Mouse (Mus musculus) small intestine, adult 2 months (tissue): ENCODE data around the gene Lat2. TPM values are rescaled to one million over a fixed set of nuclear protein-coding genes. Genes with fewer than 3 reads are reported as not detected.

ENCODE experiments used
- H3K27ac ChIP-seq: fragments of 200-500 bp; 2 replicates; pipeline ENCODE4 v1.5.1; 2012; ENCODE audit warnings: low read depth, low read length, control low read depth, inconsistent platforms; ENCODE audit not compliant: insufficient read depth
- H3K27me3 ChIP-seq: fragments of 200-500 bp; 2 replicates; pipeline ENCODE4 v1.6.1; 2012; ENCODE audit warnings: mild to moderate bottlenecking, moderate library complexity, low read length, inconsistent platforms; ENCODE audit not compliant: control insufficient read depth, insufficient read depth
- H3K36me3 ChIP-seq: fragments of 200-500 bp; 2 replicates; pipeline ENCODE4 v1.6.1; 2012; ENCODE audit warnings: mild to moderate bottlenecking, low read length, control low read depth, inconsistent platforms; ENCODE audit not compliant: control insufficient read depth, insufficient read depth
- H3K4me1 ChIP-seq: fragments of 200-500 bp; 2 replicates; pipeline ENCODE4 v1.6.1; 2012; ENCODE audit warnings: low read length, inconsistent platforms, mixed read lengths; ENCODE audit not compliant: control insufficient read depth, insufficient read depth, insufficient read length
- H3K4me3 ChIP-seq: fragments of 200-500 bp; 2 replicates; pipeline ENCODE4 v1.5.1; 2012; ENCODE audit warnings: low read depth, mild to moderate bottlenecking, control low read depth, inconsistent platforms, low read length, moderate library complexity
- CTCF ChIP-seq: fragments of 200-500 bp; IDR thresholded peaks from 2 replicates; pipeline ENCODE4 v1.5.1; 2012; ENCODE audit warnings: low read depth, mild to moderate bottlenecking, control low read depth, inconsistent platforms, low read length, moderate library complexity, mixed read lengths; ENCODE audit not compliant: insufficient replicate concordance, insufficient read length; ENCODE audit errors: extremely low read depth
- POLR2A ChIP-seq: fragments of 200-500 bp; IDR thresholded peaks from 2 replicates; pipeline ENCODE4 v1.6.1; 2012; ENCODE audit warnings: low read depth, mild to moderate bottlenecking, control low read depth, inconsistent platforms, low read length, moderate library complexity
- WGBS: fragments of 180-500 bp; shearing (Covaris S2); methylation state at CpG from one replicate; pipeline ENCODE4 v1.1.7; 2018; 5-methylcytosine and 5-hydroxymethylcytosine counted together
- polyA plus RNA-seq: library from polyadenylated mRNA; depleted of rRNA; stranded (reverse); fragments of >200 nt; gene quantifications from 2 replicates; pipeline ENCODE4 v1.2.3, GENCODE M21; 2012

The Lat2 gene
- polyA plus RNA-seq, 1 experiment = 6.9 TPM

GRCm38 (mm10) chr5:134629508-134629907 is 14.7 kb upstream of the Lat2 start:
- Histone ChIP-seq H3K4me1 (peaks cover 19% of the 10 kb centered on the region; the same call in 1 of the 2 replicates), H3K36me3 (peaks cover 48% of the 10 kb centered on the region), H3K27me3 (no peaks in the 10 kb centered on the region), H3K27ac (peak overlapping the region; percentile 65; the same call in 1 of the 2 replicates), H3K4me3 (no peak overlapping the region)
- TF ChIP-seq POLR2A (no peak), CTCF (no peak)
- 19% methylated on average over 4 of the region's 4 CpGs for WGBS

- Histone ChIP-seq H3K4me3 (no peak overlapping the region), H3K4me1 (no peaks in the 10 kb centered on the region), H3K27ac (no peak overlapping the region), H3K27me3 (no peaks in the 10 kb centered on the region), H3K36me3 (peaks cover 83% of the 10 kb centered on the region)
- TF ChIP-seq CTCF = no peak
- no peak for TF ChIP-seq POLR2A
- WGBS = 78% methylated on average over 2 of the region's 2 CpGs
Observed at GRCm38 (mm10) chr5:134622069-134622468, 7.2 kb upstream of the Lat2 start.

GRCm38 (mm10) chr5:134621099-134621640 is 6.3 kb upstream of the Lat2 start:
- Histone ChIP-seq H3K4me1 (no peaks in the 10 kb centered on the region), H3K27me3 (no peaks in the 10 kb centered on the region), H3K36me3 (peaks cover 75% of the 10 kb centered on the region), H3K4me3 (no peak overlapping the region), H3K27ac (no peak overlapping the region)
- no peak for TF ChIP-seq POLR2A
- 84% methylated on average over 16 of the region's 16 CpGs for WGBS

GRCm38 (mm10) chr5:134620457-134620856 is 5.6 kb upstream of the Lat2 start:
- H3K27ac ChIP-seq = no peak overlapping the region
- no peaks in the 10 kb centered on the region for H3K4me1 ChIP-seq
- H3K36me3 ChIP-seq = peaks cover 68% of the 10 kb centered on the region
- WGBS = 89% methylated on average over 9 of the region's 9 CpGs
- TF ChIP-seq CTCF (no peak), POLR2A (no peak)
- H3K27me3 ChIP-seq = no peaks in the 10 kb centered on the region
- no peak overlapping the region for H3K4me3 ChIP-seq

GRCm38 (mm10) chr5:134617071-134617470 is 2.2 kb upstream of the Lat2 start:
- WGBS = 36% methylated on average over 3 of the region's 3 CpGs
- Histone ChIP-seq H3K4me1 (no peaks in the 10 kb centered on the region), H3K27me3 (no peaks in the 10 kb centered on the region), H3K4me3 (no peak overlapping the region), H3K27ac (no peak overlapping the region), H3K36me3 (peaks cover 36% of the 10 kb centered on the region)
- TF ChIP-seq CTCF = peak; percentile 84; the same call in 1 of the 2 replicates
- TF ChIP-seq POLR2A = no peak

GRCm38 (mm10) chr5:134615780-134616179 is 955 bp upstream of the Lat2 start:
- Histone ChIP-seq H3K27me3 (no peaks in the 10 kb centered on the region), H3K27ac (0 out of 2 replicates have a peak overlapping the region, but pooled peaks have one; percentile 9), H3K4me3 (no peak overlapping the region), H3K36me3 (peaks cover 24% of the 10 kb centered on the region), H3K4me1 (peaks cover 3% of the 10 kb centered on the region; the same call in 1 of the 2 replicates)
- TF ChIP-seq POLR2A (no peak), CTCF (no peak)
- 56% methylated on average over 4 of the region's 4 CpGs for WGBS

GRCm38 (mm10) chr5:134615380-134615779 is 555 bp upstream of the Lat2 start:
- Histone ChIP-seq H3K4me3 (no peak overlapping the region), H3K27me3 (no peaks in the 10 kb centered on the region), H3K36me3 (peaks cover 20% of the 10 kb centered on the region), H3K27ac (peak overlapping the region; percentile 9; the same call in 1 of the 2 replicates), H3K4me1 (peaks cover 3% of the 10 kb centered on the region; the same call in 1 of the 2 replicates)
- 68% methylated on average over 8 of the region's 8 CpGs for WGBS
- TF ChIP-seq POLR2A (no peak), CTCF (no peak)
